Mouse (Mus musculus) spleen, adult 2 months (tissue): ENCODE data around the gene Fnip1.

Source experiments
- CTCF ChIP-seq: fragments of 200-500 bp; IDR thresholded peaks from 2 replicates; pipeline ENCODE4 v1.5.1; 2011; ENCODE audit warnings: mild to moderate bottlenecking, inconsistent platforms; ENCODE audit not compliant: insufficient read depth, insufficient read length, insufficient replicate concordance; ENCODE audit errors: extremely low read depth
- POLR2A ChIP-seq: fragments of 200-500 bp; IDR thresholded peaks from 2 replicates; pipeline ENCODE4 v1.6.1; 2011; ENCODE audit warnings: low read depth, low read length, inconsistent platforms

GRCm38 (mm10) chr11:54534871-54535270 is 96.9 kb downstream of the Fnip1 start:
- TF ChIP-seq CTCF (peak; percentile 68; the same call in 1 of the 2 replicates), POLR2A (no peak)
